Mouse (Mus musculus): Measurements from ENCODE around the gene Iqcf1.

Iqcf1 gene

DNA sequence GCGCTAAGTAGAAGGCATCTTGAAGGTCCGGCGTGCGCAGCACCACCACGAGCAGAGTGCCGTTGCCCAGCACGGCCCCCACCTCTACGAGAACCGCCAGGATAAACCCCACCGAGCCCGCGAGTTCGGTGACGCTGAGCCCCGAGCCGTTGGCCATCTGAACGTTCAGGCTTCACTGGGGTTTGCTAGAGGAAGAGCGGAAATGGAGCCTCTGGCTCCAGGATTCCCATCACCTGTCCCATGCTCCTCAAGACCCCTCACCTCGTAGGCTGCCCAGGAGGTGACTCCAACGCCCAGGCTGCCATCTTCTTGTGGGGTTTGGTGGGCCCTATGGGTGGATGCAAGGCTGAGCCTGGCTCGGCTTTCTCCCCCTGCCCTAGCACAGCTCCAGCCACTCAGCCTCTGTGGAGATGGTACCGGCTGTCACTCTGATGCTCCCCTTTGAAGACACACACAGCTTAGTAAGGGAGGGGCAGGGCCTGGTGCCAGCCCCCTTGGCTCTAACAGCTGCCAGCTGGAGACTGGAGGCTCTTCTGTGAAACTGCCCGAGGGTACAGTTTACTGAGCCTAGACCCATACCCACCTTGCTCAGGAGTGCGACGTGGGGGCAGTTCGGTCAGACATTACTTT is 34.1 kb upstream of the Iqcf1 start, which contains the start of gene Gpr62:
Gpr62 (minus strand) TSS at position 368 of the 630 bp plus-strand sequence.
- CTCF ChIA-PET = no interaction called here

DNA sequence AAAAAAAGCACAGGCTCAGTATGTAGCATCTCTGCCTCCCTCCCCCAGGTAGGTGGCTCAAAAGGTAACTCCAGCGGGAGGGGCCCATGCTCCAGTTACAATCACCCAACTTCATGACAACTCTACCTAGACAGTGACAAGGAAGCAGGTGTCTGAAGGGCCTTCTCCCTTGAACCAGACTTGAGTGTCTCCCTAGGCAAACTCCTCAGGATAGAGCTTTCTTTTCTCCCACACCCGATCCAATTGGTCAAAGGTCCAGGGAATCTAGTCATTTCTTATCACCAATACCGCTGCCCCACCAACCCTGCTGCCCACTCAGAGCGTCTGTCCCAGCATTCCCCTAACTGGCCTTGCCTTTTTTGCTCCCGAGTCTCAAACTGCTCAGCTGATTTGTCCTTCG is 33.0 kb upstream of the Iqcf1 start:
- CTCF ChIA-PET = no interaction called here

GRCm38 (mm10) chr9:106467746-106468145 is 32.0 kb upstream of the Iqcf1 start:
- CTCF ChIA-PET = interaction anchor here (0.6 kb wide), 2 partner anchors 29 to 79 kb away, joined by 3 read pairs; no protein-coding TSS in a partner anchor

DNA sequence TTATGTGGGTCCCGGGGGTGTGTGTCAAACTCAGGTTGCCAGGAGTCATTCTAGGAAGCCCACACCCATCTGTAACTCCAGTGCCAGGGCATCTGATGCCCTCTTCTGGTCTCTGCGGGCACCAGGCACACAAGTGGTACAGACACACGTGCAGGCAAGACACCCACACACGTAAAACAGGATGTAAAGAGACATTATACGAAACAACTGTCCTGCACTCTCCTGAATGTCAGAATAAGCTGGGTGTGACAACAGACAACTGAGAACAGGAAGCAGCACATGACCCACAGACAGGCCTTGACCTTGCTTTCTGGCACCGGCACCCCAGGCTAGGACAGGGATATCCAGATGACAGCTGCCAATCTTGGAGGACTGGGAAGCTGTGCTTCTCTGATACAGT is 30.4 kb upstream of the Iqcf1 start:
- CTCF ChIA-PET = no interaction called here

DNA sequence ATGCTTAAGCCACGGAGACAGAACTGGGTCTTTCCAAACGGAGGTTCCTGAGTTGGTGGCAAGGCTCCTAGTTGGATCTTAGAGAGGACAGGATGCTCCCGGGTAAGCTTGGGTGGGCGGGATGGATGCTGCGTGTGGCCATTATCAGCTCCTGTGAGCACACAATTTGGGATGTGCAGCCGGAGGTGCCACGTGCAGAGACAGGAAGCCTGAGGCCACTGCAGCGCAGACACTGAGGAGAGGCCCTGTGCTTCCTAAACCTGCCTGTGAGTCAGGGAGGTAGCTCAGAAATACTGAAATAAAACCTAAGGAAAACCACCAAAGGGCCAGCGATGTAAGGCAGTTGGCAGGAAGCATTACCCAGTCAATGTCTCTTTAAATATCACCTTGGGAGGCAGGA is 30.0 kb upstream of the Iqcf1 start:
- CTCF ChIA-PET = interaction anchor here (0.6 kb wide), 1 partner anchor 737 kb away, joined by 3 read pairs; no protein-coding TSS in a partner anchor

DNA sequence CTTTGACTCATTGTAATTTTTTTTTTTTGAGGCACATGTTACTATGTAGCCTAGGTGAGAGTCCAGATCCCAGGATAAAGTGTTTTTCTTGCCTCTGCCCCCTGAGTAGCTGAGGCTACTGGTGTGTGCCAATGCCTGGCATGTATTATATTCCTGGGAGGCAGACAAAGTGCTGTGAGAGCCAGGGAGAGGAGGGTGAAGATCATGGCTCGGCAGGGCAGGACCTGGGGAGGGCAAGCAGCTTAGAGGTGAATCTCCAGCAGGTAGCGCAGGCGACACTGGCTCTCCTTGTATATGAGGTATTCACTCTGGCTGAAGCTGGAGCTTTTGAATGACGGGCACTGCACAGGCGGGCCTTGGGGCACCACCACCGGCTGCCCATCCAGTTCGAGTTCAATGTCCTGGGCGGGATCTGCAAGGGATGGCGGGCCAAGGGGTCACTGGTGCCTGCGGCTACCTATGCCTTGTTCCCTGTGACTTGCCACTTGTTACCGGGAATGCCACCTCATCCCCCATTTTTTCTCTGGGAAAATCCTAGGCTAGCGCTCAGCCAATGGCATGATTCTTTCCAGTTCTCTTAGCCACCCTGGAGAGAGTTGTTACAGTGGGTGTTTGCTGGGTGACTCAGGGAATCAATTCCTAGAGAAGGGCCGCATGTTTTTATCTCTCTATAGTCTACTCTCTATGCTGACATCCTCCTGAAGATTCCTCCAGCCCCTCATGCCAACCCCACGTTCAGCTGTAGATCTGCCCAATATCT is 28.6 kb upstream of the Iqcf1 start:
- CTCF ChIA-PET = no interaction called here

DNA sequence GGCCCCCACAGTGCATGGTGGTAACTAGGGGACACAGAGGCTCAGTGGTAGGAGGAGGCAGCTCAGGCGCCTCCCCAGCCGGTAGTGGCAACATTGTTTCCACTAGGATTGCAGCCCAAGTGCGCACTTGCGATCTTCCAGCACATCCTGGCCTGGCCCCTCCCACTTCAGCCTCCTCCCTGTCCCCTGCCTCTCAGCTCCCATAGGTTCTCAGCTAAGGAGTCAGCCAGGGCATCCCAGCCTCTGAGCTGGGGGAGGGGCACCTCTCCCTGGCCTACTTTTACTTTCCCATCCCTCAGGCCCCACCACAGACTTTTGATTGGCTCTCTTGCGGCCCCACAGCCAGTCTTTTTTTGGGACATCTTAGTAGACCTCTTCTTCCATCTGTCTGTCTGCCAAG is 27.9 kb upstream of the Iqcf1 start:
- CTCF ChIA-PET = no interaction called here

GRCm38 (mm10) chr9:106472321-106472720 is 27.4 kb upstream of the Iqcf1 start:
- CTCF ChIA-PET = no interaction called here

DNA sequence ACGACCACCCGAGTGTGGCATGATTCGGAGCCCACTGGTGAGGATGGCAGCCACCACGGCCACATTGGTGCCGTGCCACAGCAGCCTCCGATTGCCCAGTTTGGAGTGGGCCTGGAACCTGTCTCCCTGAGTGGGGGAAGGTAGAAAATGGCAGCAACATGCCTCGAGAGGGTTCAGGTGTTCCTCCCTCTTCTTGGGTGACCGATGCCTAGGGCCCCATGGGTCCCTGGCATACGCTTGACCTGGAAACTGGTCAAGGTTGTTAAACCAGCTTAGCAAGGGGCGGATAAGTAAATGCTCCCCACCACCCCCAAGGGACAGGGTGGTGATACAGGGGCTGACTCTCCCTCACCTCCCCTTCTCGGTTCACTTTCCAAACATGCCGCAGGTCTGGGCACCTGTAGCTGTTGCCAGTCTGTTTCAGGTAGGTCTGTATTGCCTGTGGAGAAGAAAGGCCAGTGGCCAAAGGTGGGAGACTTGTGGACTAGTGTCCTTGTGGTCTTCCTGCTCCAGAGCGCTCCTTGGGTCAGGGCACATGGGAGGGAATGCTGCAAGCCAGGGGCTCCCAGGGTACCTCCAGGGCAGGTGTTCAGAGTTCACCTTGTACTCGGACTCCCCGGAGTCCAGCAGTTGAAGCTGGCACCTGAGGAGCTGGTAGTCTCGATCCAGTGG is 26.6 kb upstream of the Iqcf1 start:
- CTCF ChIA-PET = interaction anchor here (1.1 kb wide), 1 partner anchor 1075 kb away, joined by 3 read pairs; no protein-coding TSS in a partner anchor

DNA sequence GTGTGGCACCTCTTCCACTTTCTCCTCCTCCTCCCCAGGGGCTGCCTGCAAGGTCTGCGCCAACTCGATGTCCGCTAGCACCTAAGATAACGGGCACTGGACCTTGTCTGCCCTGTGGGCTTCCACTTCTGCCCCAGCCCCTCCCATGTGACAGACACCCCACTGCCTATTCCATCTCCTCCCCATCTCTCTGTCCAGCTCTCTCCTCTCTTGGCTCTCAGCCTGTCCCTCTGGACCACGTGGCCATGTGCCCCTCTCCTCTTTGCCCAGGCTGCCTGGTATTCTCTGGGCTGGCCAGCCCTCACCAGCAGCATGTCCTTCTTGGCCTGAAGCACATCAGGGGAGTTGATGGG is 26.0 kb upstream of the Iqcf1 start:
- CTCF ChIA-PET = interaction anchor here (0.6 to 1.1 kb wide), 3 partner anchors 28 to 1074 kb away, joined by 3 to 8 read pairs (median 3); no protein-coding TSS in a partner anchor

DNA sequence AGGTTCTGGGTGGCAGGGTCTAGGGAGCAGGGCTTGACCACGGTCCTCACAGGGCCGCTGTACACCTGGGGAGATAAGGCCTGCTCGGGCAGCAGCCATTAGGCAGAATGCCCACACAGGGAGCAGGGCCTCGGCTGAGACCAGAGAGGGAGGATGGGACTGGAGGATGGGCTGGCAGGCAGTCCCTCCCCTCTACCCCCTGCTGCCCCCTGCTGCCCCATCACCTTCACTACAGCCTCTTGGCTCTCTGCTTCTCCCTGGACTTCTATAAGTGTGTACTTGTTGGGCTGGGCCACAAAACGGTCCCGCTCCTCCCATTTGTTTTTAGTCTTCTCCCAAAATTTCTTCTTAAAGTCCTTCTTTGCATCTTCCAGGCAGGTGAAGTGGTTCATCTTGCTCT is 25.3 kb upstream of the Iqcf1 start:
- CTCF ChIA-PET = interaction anchor here (0.6 to 1.1 kb wide), 5 partner anchors 29 to 1074 kb away, joined by 3 to 8 read pairs (median 3); no protein-coding TSS in a partner anchor

DNA sequence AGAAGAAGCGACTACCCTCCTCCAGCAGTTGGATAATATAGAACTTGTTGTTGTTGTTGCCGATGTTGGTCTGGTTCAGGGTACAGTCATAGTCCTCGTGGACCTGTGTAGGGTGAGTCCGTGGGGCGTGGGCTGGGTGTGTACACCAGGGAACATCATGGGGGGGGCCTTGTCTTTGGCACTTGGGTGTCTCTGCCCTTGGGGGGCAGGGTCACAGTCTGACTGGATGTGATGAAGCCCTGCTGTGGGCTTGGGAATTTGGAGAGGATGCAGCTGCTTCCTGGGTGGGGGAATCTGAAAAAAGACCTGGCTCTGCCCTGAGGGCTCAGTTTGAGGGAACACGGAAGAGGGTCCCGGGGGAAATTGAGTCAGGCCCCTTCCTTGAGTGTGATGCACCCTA is 24.7 kb upstream of the Iqcf1 start:
- CTCF ChIA-PET = interaction anchor here (0.6 kb wide), 1 partner anchor 176 kb away, joined by 5 read pairs; no protein-coding TSS in a partner anchor

DNA sequence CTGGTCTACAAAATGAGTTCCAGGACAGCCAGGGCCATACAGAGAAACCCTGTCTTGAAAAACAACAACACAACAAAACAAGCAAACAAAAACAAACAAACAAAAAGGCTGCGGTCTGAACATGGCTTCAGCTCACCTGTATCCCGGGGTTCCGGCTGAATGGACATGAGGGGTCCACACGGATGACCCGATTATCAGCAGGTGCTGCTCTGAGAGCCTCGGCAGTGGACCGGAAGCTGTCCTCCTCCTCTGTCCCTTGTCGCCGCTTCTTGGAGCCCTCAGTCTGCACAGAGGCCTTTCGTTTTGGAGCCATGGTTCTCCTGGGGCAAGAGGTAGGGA is 24.1 kb upstream of the Iqcf1 start, which contains the start of gene Rrp9:
Rrp9 (plus strand) TSS at position 301 of the 339 bp plus-strand sequence.
- CTCF ChIA-PET = no interaction called here

- CTCF ChIA-PET = interaction anchor here (0.9 to 1.6 kb wide), 4 partner anchors 28 to 55 kb away, joined by 3 to 6 read pairs (median 4); partner anchors contain the start of genes Abhd14a and Abhd14b
Observed at GRCm38 (mm10) chr9:106476002-106476923, 23.5 kb upstream of the Iqcf1 start.

DNA sequence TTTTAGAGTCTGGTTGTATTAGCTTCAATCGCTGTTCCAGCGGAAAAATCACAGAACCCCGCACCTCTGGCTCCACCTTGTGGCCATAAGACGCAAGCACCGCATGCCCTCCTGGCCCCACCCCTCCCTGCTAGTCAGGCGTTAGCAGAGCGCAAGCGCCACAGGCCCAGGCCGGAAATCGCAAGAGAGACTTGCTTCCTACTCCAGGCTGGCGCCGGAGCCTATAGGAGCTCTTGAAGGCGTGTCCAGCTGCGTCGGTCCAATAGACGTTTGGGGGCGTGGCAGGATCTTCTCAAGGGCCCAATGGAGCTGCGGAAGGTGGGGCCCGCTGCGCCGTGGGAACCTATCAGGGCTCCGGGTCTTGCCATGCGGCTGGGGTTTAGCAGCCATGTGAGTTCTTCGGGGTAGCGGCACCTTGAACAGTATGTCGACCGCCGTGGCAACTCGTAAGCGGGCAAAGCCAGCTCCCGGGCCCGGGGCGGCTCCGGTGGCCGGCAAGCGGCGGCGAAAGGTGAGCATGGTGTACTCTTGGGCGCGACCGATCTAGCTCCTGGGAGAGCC is 22.8 kb upstream of the Iqcf1 start, which contains the start of gene Parp3:
Parp3 (minus strand) TSS at position 26 of the 561 bp plus-strand sequence.
- CTCF ChIA-PET = interaction anchor here (0.5 to 1.6 kb wide), 6 partner anchors 29 to 1096 kb away, joined by 3 to 12 read pairs (median 4); partner anchors contain the start of genes Abhd14a and Abhd14b

DNA sequence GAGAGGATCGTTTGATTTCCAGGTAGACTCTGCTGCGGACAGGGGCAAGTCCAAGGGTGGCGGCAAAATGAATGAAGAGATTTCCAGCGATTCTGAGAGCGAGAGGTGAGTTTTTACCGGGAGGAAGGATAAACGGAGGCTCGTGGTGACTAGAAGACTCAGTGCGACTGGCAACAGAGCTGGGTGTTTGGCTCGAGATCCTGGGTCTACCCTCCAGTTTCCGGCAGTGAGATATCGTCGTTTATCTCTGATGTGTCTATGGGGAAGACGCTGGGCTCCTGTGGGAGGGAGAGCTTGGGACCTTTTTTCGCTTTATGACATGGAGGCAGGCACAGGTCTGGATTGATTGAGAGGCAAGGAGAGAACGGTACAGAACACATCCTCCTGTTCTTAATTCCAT is 22.1 kb upstream of the Iqcf1 start:
- CTCF ChIA-PET = interaction anchor here (0.5 to 1.6 kb wide), 3 partner anchors 50 to 1095 kb away, joined by 3 to 12 read pairs (median 4); no protein-coding TSS in a partner anchor

- CTCF ChIA-PET = no interaction called here
Observed at GRCm38 (mm10) chr9:106478101-106478500, 21.7 kb upstream of the Iqcf1 start.

GRCm38 (mm10) chr9:106480541-106480940 is 19.2 kb upstream of the Iqcf1 start:
- CTCF ChIA-PET = interaction anchor here (0.7 kb wide), 1 partner anchor 43 kb away, joined by 5 read pairs; the partner anchor contains the start of gene Acy1

- CTCF ChIA-PET = interaction anchor here (0.7 kb wide), 1 partner anchor 43 kb away, joined by 5 read pairs; the partner anchor contains the start of gene Acy1
Observed at GRCm38 (mm10) chr9:106481075-106481474, 18.7 kb upstream of the Iqcf1 start.

DNA sequence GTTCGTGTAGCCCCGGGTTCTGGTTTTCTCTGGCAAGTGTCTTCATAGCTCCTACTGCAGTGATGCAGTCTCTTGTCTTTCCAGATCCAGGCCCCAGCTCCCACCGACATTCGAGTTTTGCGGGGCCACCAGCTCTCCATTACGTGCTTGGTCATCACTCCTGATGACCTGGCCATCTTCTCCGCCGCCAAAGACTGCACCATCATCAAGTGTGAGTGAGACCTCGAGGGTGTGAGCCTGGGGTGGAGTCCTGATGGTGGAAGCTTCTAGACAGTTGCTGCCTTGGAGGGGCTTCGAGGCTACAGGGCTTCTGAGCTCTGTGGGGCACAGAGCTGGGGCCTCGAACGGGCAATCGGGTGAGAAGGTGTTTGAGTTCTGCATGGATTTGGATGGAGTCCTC is 18.1 kb upstream of the Iqcf1 start:
- CTCF ChIA-PET = no interaction called here

All from spleen, embryonic (tissue).